Mouse (Mus musculus) ovary, adult 10 weeks (tissue): ENCODE results near the gene Olfr370. TPM values are rescaled to one million over a fixed set of nuclear protein-coding genes. Genes with fewer than 3 reads are reported as not detected.

Experiments
- polyA plus RNA-seq: library from polyadenylated mRNA; stranded (reverse); fragments of 350-450 nt; fragmentation: Illumina TruSeq; extraction: RNeasy Lipid Tissue Mini Kit (QIAGEN cat#74804); gene quantifications from one replicate; pipeline ENCODE4 v1.2.3, GENCODE M21; 2014

Olfr370 gene
- not detected for polyA plus RNA-seq

GRCm38 (mm10) chr8:83535736-83536135 lies at the start of gene Olfr370:
Gene Olfr370 (plus strand): TSS chr8:83535780.

DNA sequence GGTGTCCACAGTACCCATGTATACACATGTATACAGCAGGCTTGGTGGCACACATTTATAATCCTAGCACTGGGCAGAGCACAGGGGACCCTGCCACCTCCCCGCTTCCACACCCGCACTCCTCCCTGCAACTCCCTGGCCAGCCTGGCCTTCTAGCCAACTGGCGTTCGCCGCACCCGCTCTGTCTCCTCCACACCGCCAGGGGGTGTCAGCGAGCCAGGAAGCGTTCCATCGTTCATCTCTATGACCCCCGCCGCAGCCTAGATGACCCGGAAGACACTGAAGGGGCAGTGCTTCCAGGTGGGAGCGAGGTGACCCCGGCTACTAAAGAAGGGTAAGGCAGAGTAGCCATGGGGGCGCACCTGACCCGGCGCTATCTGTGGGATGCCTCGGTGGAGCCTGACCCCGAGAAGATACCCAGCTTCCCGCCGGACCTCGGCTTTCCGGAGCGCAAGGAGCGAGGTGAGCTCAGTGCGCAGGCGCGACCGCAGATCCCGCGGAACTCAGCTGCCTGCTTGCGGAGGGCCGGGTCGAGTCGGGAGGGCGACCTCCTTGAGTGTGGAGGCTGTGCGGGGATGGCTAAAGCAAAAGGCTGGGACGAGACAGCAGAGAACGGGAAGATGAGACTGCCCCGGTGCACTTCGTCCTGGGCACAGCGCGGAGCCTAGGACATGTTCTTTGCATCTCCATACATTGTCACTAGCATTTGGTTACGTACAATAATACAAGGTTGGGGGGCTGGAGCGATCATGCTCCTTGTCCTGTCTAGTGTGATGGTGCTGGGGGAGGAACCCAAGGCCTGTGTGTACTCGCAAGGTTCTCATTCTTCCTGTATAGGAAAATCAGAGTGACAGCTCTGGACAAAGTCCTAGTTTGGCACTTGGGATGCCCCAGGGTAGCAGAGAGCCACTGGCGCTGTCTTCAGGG lies 31.2 kb downstream of the Olfr370 start, which contains the start of gene Ndufb7:
Gene Ndufb7, plus strand, starts transcription at position 203 of the 927 bp plus-strand sequence.

Other genes with a start within 250 kb of the Olfr370 start
- not detected for gene Ucp1, start 245.4 kb upstream of the Olfr370 start, polyA plus RNA-seq
- 64.8 TPM for gene Elmod2, start 203.3 kb upstream of the Olfr370 start, polyA plus RNA-seq
- 0.54 TPM for gene Mgat4d, start 187.3 kb upstream of the Olfr370 start, polyA plus RNA-seq
- 0.11 TPM for gene Clgn, start 145.9 kb upstream of the Olfr370 start, polyA plus RNA-seq
- gene Scoc, start 77.4 kb upstream of the Olfr370 start, polyA plus RNA-seq, result 263 TPM
- gene Ndufb7, start 30.9 kb downstream of the Olfr370 start, polyA plus RNA-seq, result 0.11 TPM
- 35.7 TPM for gene Tecr, start 72.2 kb downstream of the Olfr370 start, polyA plus RNA-seq
- gene Dnajb1, start 72.4 kb downstream of the Olfr370 start, polyA plus RNA-seq, result 19.0 TPM
- gene Gipc1, start 116.9 kb downstream of the Olfr370 start, polyA plus RNA-seq, result not detected
- 0.60 TPM for gene Ptger1, start 130.9 kb downstream of the Olfr370 start, polyA plus RNA-seq
- 6.3 TPM for gene Pkn1, start 163.4 kb downstream of the Olfr370 start, polyA plus RNA-seq
- 5.0 TPM for gene Ddx39, start 179.4 kb downstream of the Olfr370 start, polyA plus RNA-seq
- 7.8 TPM for gene Adgre5, start 205.5 kb downstream of the Olfr370 start, polyA plus RNA-seq